Mouse (Mus musculus): ENCODE measurements at regions not wholly inside any gene's neighbourhood (a gene's known extent, or its start where the extent isn't known, plus 50 kb on each side); places are given as distances from the start of the nearest gene placed in this dataset.

GRCm38 (mm10) chr1:148708084-148708483 lies 1253.0 kb downstream of the Pla2g4a start:
- Histone ChIP-seq H3K9me3 (replicated peaks; ENCODE audit: control insufficient read depth, insufficient read depth, low read length, poor library complexity, severe bottlenecking) (no peaks in the 10 kb centered on the region), H3K9ac (ENCODE audit: low read depth, poor library complexity, severe bottlenecking) (no peak overlapping the region), H3K4me1 (ENCODE audit: control insufficient read depth, insufficient read depth, low read length) (no peaks in the 10 kb centered on the region), H3K4me3 (ENCODE audit: low read depth, low read length) (no peak overlapping the region), H3K27ac (ENCODE audit: insufficient read depth, low read length) (no peak overlapping the region), H3K27me3 (ENCODE audit: control insufficient read depth, insufficient read depth, low read length, poor library complexity, severe bottlenecking) (no peaks in the 10 kb centered on the region), H3K36me3 (ENCODE audit: control insufficient read depth, insufficient read depth, low read length, poor library complexity, severe bottlenecking) (no peaks in the 10 kb centered on the region)
- TF ChIP-seq EP300 (IDR thresholded peaks at IDR 0.05; ENCODE audit: insufficient read depth, low read depth, low read length) (no peak), CTCF (IDR thresholded peaks at IDR 0.05; ENCODE audit: low read depth, low read length) (no peak), POLR2A (IDR thresholded peaks at IDR 0.05; ENCODE audit: insufficient read depth, low read length) (no peak)

- Histone ChIP-seq H3K27ac (ENCODE audit: insufficient read depth, low read length) (no peak overlapping the region), H3K9me3 (replicated peaks; ENCODE audit: control insufficient read depth, insufficient read depth, low read length, poor library complexity, severe bottlenecking) (no peaks in the 10 kb centered on the region), H3K9ac (ENCODE audit: low read depth, poor library complexity, severe bottlenecking) (no peak overlapping the region), H3K4me3 (ENCODE audit: low read depth, low read length) (no peak overlapping the region), H3K36me3 (ENCODE audit: control insufficient read depth, insufficient read depth, low read length, poor library complexity, severe bottlenecking) (no peaks in the 10 kb centered on the region), H3K27me3 (ENCODE audit: control insufficient read depth, insufficient read depth, low read length, poor library complexity, severe bottlenecking) (no peaks in the 10 kb centered on the region), H3K4me1 (ENCODE audit: control insufficient read depth, insufficient read depth, low read length) (no peaks in the 10 kb centered on the region)
- TF ChIP-seq EP300 (IDR thresholded peaks at IDR 0.05; ENCODE audit: insufficient read depth, low read depth, low read length) (no peak), CTCF (IDR thresholded peaks at IDR 0.05; ENCODE audit: low read depth, low read length) (no peak), POLR2A (IDR thresholded peaks at IDR 0.05; ENCODE audit: insufficient read depth, low read length) (no peak)
Measured at GRCm38 (mm10) chr1:148707657-148708056, 1253.4 kb downstream of the Pla2g4a start.

GRCm38 (mm10) chr1:148706271-148706807 lies 1254.8 kb downstream of the Pla2g4a start:
- Histone ChIP-seq H3K27ac (ENCODE audit: insufficient read depth, low read length) (no peak overlapping the region), H3K9me3 (replicated peaks; ENCODE audit: control insufficient read depth, insufficient read depth, low read length, poor library complexity, severe bottlenecking) (no peaks in the 10 kb centered on the region; the same call in 1 of the 2 replicates), H3K4me3 (ENCODE audit: low read depth, low read length) (no peak overlapping the region), H3K9ac (ENCODE audit: low read depth, poor library complexity, severe bottlenecking) (no peak overlapping the region), H3K27me3 (ENCODE audit: control insufficient read depth, insufficient read depth, low read length, poor library complexity, severe bottlenecking) (no peaks in the 10 kb centered on the region), H3K36me3 (ENCODE audit: control insufficient read depth, insufficient read depth, low read length, poor library complexity, severe bottlenecking) (no peaks in the 10 kb centered on the region), H3K4me1 (ENCODE audit: control insufficient read depth, insufficient read depth, low read length) (no peaks in the 10 kb centered on the region)
- TF ChIP-seq CTCF (IDR thresholded peaks at IDR 0.05; ENCODE audit: low read depth, low read length) (no peak), EP300 (IDR thresholded peaks at IDR 0.05; ENCODE audit: insufficient read depth, low read depth, low read length) (no peak), POLR2A (IDR thresholded peaks at IDR 0.05; ENCODE audit: insufficient read depth, low read length) (no peak)

- H3K27me3 ChIP-seq (ENCODE audit: control insufficient read depth, insufficient read depth, low read length, poor library complexity, severe bottlenecking), result no peaks in the 10 kb centered on the region
- no peaks in the 10 kb centered on the region; the same call in 1 of the 2 replicates for H3K9me3 ChIP-seq (replicated peaks; ENCODE audit: control insufficient read depth, insufficient read depth, low read length, poor library complexity, severe bottlenecking)
- TF ChIP-seq EP300 (IDR thresholded peaks at IDR 0.05; ENCODE audit: insufficient read depth, low read depth, low read length), result no peak
- no peak for TF ChIP-seq CTCF (IDR thresholded peaks at IDR 0.05; ENCODE audit: low read depth, low read length)
- no peak for TF ChIP-seq POLR2A (IDR thresholded peaks at IDR 0.05; ENCODE audit: insufficient read depth, low read length)
- H3K27ac ChIP-seq (ENCODE audit: insufficient read depth, low read length), result no peak overlapping the region
- H3K4me1 ChIP-seq (ENCODE audit: control insufficient read depth, insufficient read depth, low read length), result no peaks in the 10 kb centered on the region
- no peak overlapping the region for H3K9ac ChIP-seq (ENCODE audit: low read depth, poor library complexity, severe bottlenecking)
- H3K36me3 ChIP-seq (ENCODE audit: control insufficient read depth, insufficient read depth, low read length, poor library complexity, severe bottlenecking), result no peaks in the 10 kb centered on the region
- no peak overlapping the region for H3K4me3 ChIP-seq (ENCODE audit: low read depth, low read length)
Measured at GRCm38 (mm10) chr1:148700599-148700954, 1260.5 kb downstream of the Pla2g4a start.

GRCm38 (mm10) chr1:148699854-148700598 lies 1261.1 kb downstream of the Pla2g4a start:
- Histone ChIP-seq H3K27ac (ENCODE audit: insufficient read depth, low read length) (no peak overlapping the region), H3K4me1 (ENCODE audit: control insufficient read depth, insufficient read depth, low read length) (no peaks in the 10 kb centered on the region)

GRCm38 (mm10) chr1:148690085-148690484 lies 1271.0 kb downstream of the Pla2g4a start:
- H3K36me3 ChIP-seq (ENCODE audit: control insufficient read depth, insufficient read depth, low read length, poor library complexity, severe bottlenecking), result no peaks in the 10 kb centered on the region
- H3K27me3 ChIP-seq (ENCODE audit: control insufficient read depth, insufficient read depth, low read length, poor library complexity, severe bottlenecking), result no peaks in the 10 kb centered on the region
- H3K9ac ChIP-seq (ENCODE audit: low read depth, poor library complexity, severe bottlenecking), result no peak overlapping the region
- H3K4me1 ChIP-seq (ENCODE audit: control insufficient read depth, insufficient read depth, low read length), result no peaks in the 10 kb centered on the region
- TF ChIP-seq CTCF (IDR thresholded peaks at IDR 0.05; ENCODE audit: low read depth, low read length), result no peak
- TF ChIP-seq POLR2A (IDR thresholded peaks at IDR 0.05; ENCODE audit: insufficient read depth, low read length), result no peak
- no peaks in the 10 kb centered on the region for H3K9me3 ChIP-seq (replicated peaks; ENCODE audit: control insufficient read depth, insufficient read depth, low read length, poor library complexity, severe bottlenecking)
- no peak overlapping the region for H3K27ac ChIP-seq (ENCODE audit: insufficient read depth, low read length)
- H3K4me3 ChIP-seq (ENCODE audit: low read depth, low read length), result no peak overlapping the region

More at GRCm38 (mm10) chr1:148699854-148700598, 1261.1 kb downstream of the Pla2g4a start:
- Histone ChIP-seq H3K4me3 (ENCODE audit: low read depth, low read length) (no peak overlapping the region), H3K27me3 (ENCODE audit: control insufficient read depth, insufficient read depth, low read length, poor library complexity, severe bottlenecking) (no peaks in the 10 kb centered on the region), H3K36me3 (ENCODE audit: control insufficient read depth, insufficient read depth, low read length, poor library complexity, severe bottlenecking) (no peaks in the 10 kb centered on the region), H3K9ac (ENCODE audit: low read depth, poor library complexity, severe bottlenecking) (no peak overlapping the region), H3K9me3 (replicated peaks; ENCODE audit: control insufficient read depth, insufficient read depth, low read length, poor library complexity, severe bottlenecking) (no peaks in the 10 kb centered on the region; the same call in 1 of the 2 replicates)
- no peak for TF ChIP-seq POLR2A (IDR thresholded peaks at IDR 0.05; ENCODE audit: insufficient read depth, low read length)
- TF ChIP-seq CTCF (IDR thresholded peaks at IDR 0.05; ENCODE audit: low read depth, low read length), result no peak
- no peak for TF ChIP-seq EP300 (IDR thresholded peaks at IDR 0.05; ENCODE audit: insufficient read depth, low read depth, low read length)
